Mouse (Mus musculus) CH12.LX (cell line): ENCODE measurements around the gene Rims3.

Experiments used
- CTCF ChIP-seq, 2 experiments: IDR thresholded peaks in 1 of 2; conservative IDR thresholded peaks in 1 of 2; 2 replicates each; pipeline ENCODE4 v1.5.1; 2011 to 2012; ENCODE audit warnings: low read depth in 2 of 2, low read length in 2 of 2, improper control_type of control experiment in 1 of 2, inconsistent platforms in 1 of 2, mild to moderate bottlenecking in 1 of 2, moderate library complexity in 1 of 2
- EP300 ChIP-seq: IDR thresholded peaks from 2 replicates; pipeline ENCODE4 v1.6.1; 2011; ENCODE audit warnings: low read length, improper control_type of control experiment
- IRF4 ChIP-seq: IDR thresholded peaks from 2 replicates; pipeline ENCODE4 v1.6.1; 2014; ENCODE audit warnings: low read depth, mild to moderate bottlenecking, inconsistent platforms, low read length, improper control_type of control experiment
- MAX ChIP-seq: IDR thresholded peaks from 2 replicates; pipeline ENCODE4 v1.6.1; 2011; ENCODE audit warnings: low read length, improper control_type of control experiment
- MAZ ChIP-seq: IDR thresholded peaks from 2 replicates; pipeline ENCODE4 v1.6.1; 2012; ENCODE audit warnings: low read depth, mild to moderate bottlenecking, inconsistent platforms, low read length, improper control_type of control experiment, moderate library complexity
- MYC ChIP-seq: IDR thresholded peaks from 2 replicates; pipeline ENCODE4 v1.6.1; 2011; ENCODE audit warnings: low read depth, mild to moderate bottlenecking, improper control_type of control experiment, low read length
- NELFE ChIP-seq: IDR thresholded peaks from 2 replicates; pipeline ENCODE4 v1.6.1; 2011; ENCODE audit warnings: low read depth, low read length, improper control_type of control experiment
- PAX5 ChIP-seq: IDR thresholded peaks from 2 replicates; pipeline ENCODE4 v1.6.1; 2012; ENCODE audit warnings: low read length, inconsistent platforms, mixed read lengths
- POLR2A ChIP-seq: IDR thresholded peaks from 2 replicates; pipeline ENCODE4 v1.6.1; 2011; ENCODE audit warnings: low read depth, mild to moderate bottlenecking, improper control_type of control experiment, low read length
- SIN3A ChIP-seq: IDR thresholded peaks from 2 replicates; pipeline ENCODE4 v1.6.1; 2012; ENCODE audit warnings: low read length, improper control_type of control experiment, inconsistent platforms
- SMC3 ChIP-seq: IDR thresholded peaks from 2 replicates; pipeline ENCODE4 v1.6.1; 2011; ENCODE audit warnings: low read depth, low read length, improper control_type of control experiment
- TBP ChIP-seq: conservative IDR thresholded peaks from 2 replicates; pipeline ENCODE4 v1.6.1; 2011; ENCODE audit warnings: low read depth, low read length, improper control_type of control experiment
- USF2 ChIP-seq: conservative IDR thresholded peaks from 2 replicates; pipeline ENCODE4 v1.6.1; 2011; ENCODE audit warnings: low read depth, low read length, improper control_type of control experiment

GRCm38 (mm10) chr4:120921461-120921860 is 66.8 kb downstream of the Rims3 start:
- no peak for TF ChIP-seq MAZ
- TF ChIP-seq CTCF (conservative IDR thresholded peaks at IDR 0.05 in 1 of 2, IDR thresholded peaks at IDR 0.05 in 1 of 2; ENCODE audit: low read depth in 2 of 2, low read length in 2 of 2) = no peak
- no peak for TF ChIP-seq MYC
- no peak for TF ChIP-seq MAX
- TF ChIP-seq POLR2A = no peak
- no peak for TF ChIP-seq TBP
- no peak for TF ChIP-seq SMC3
- no peak for TF ChIP-seq EP300
- TF ChIP-seq SIN3A = no peak
- no peak for TF ChIP-seq USF2
- no peak for TF ChIP-seq IRF4
- TF ChIP-seq NELFE = no peak
- TF ChIP-seq PAX5 = no peak
